Mouse (Mus musculus) midbrain, postnatal 0 days (tissue): ENCODE data around the gene Stab2. TPM values are rescaled to one million over a fixed set of nuclear protein-coding genes. Genes with fewer than 3 reads are reported as not detected.

Experiments used
- ATAC-seq: fragments of 200-750 bp; cut with Nextera tagmentation; 2 replicates; pipeline ENCODE4 v1.8.0; 2017; ENCODE audit warnings: moderate number of reproducible peaks, mild to moderate bottlenecking, moderate TSS enrichment, moderate library complexity; ENCODE audit not compliant: low FRiP score
- DNase-seq: peaks from one replicate; pipeline ENCODE4 v3.0.0-alpha.2; 2015; ENCODE audit warnings: low spot score
- H3K27ac ChIP-seq: fragments of 300-500 bp; sonication (generic); 2 replicates; pipeline ENCODE4 v1.5.1; 2014; ENCODE audit warnings: low read depth, mild to moderate bottlenecking, low read length, mixed read lengths
- H3K27me3 ChIP-seq: fragments of 300-500 bp; sonication (generic); 2 replicates; pipeline ENCODE4 v1.6.1; 2014; ENCODE audit warnings: low read length, control low read depth, mixed read lengths; ENCODE audit not compliant: insufficient read depth
- H3K36me3 ChIP-seq: fragments of 300-500 bp; sonication (generic); 2 replicates; pipeline ENCODE4 v1.6.1; 2014; ENCODE audit warnings: low read length, control low read depth, mixed read lengths; ENCODE audit not compliant: insufficient read depth
- H3K4me1 ChIP-seq: fragments of 300-500 bp; sonication (generic); 2 replicates; pipeline ENCODE4 v1.6.1; 2014; ENCODE audit warnings: mild to moderate bottlenecking, control low read depth, antibody characterized with exemption, low read length, mixed read lengths; ENCODE audit not compliant: insufficient read depth
- H3K4me2 ChIP-seq: fragments of 300-500 bp; sonication (generic); 2 replicates; pipeline ENCODE4 v1.6.1; 2014; ENCODE audit warnings: low read depth, mild to moderate bottlenecking, low read length, mixed read lengths; ENCODE audit not compliant: poor library complexity, severe bottlenecking
- H3K4me3 ChIP-seq: fragments of 300-500 bp; sonication (generic); 2 replicates; pipeline ENCODE4 v1.5.1; 2014; ENCODE audit warnings: low read depth, mild to moderate bottlenecking, low read length, moderate library complexity
- H3K9ac ChIP-seq: fragments of 300-500 bp; sonication (generic); replicated peaks from 2 replicates; pipeline ENCODE4 v1.6.1; 2014; ENCODE audit warnings: mild to moderate bottlenecking, low read length, moderate library complexity, mixed read lengths; ENCODE audit not compliant: poor library complexity, severe bottlenecking
- H3K9me3 ChIP-seq: fragments of 300-500 bp; sonication (generic); 2 replicates; pipeline ENCODE4 v1.6.1; 2016; ENCODE audit warnings: low read length, control low read depth
- CTCF ChIP-seq: IDR thresholded peaks from 2 replicates; pipeline ENCODE4 v1.5.1; 2016; ENCODE audit warnings: antibody characterized with exemption, mild to moderate bottlenecking
- WGBS: fragments of 180-500 bp; shearing (Covaris S2); extraction: QIAGEN DNeasy Blood & Tissue Kit; methylation state at CpG from one replicate; pipeline ENCODE4 v1.1.7; 2014; 5-methylcytosine and 5-hydroxymethylcytosine counted together
- polyA plus RNA-seq: library from polyadenylated mRNA; unstranded; fragments of >200 nt; fragmentation: Nextera tagmentation; extraction: Ambion mirVana; gene quantifications from 2 replicates; pipeline ENCODE4 v1.2.1, GENCODE M21; 2015
- total RNA-seq: library from RNA; depleted of rRNA; stranded (reverse); fragments of >200 nt; gene quantifications from 2 replicates; pipeline ENCODE4 v1.2.3, GENCODE M21; 2014

The Stab2 gene
- total and polyA plus RNA-seq, 2 experiments from 2014 or later, result 0.05 to 0.41 TPM

DNA sequence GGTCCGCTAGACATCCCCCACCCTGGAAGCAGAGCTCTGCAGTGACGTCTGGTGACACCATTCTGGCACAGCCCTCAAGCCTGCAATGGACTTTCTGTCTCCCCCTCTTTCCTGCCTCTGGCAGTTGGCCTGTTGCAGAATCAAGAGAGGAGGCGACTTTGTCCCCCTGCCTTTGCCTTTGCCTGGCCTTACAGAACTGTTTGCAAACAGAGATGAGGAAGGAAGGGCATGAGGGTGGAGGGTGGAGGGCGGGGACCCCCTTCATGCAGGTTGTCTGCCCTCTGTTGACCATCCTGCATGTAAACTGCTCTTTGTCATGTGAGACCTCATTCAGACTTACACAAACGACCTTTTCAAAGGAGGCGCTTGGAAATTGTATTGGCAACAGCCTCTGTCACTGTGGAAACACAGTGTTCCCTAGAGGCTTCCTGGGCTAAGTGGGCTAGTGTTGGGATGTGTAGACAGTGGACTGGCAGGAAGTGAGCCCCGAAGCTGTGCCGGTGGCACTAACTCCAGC is 188.1 kb downstream of the Stab2 start:
- ATAC-seq, result peak; percentile 88
- H3K36me3 ChIP-seq, result peaks cover 23% of the 10 kb centered on the region
- no peaks in the 10 kb centered on the region for H3K27me3 ChIP-seq
- TF ChIP-seq CTCF, result peak; percentile 46
- H3K4me3 ChIP-seq, result no peak overlapping the region
- no peaks in the 10 kb centered on the region for H3K4me1 ChIP-seq
- no peaks in the 10 kb centered on the region for H3K9me3 ChIP-seq
- H3K27ac ChIP-seq, result peak overlapping the region; percentile 51
- no peak overlapping the region for H3K4me2 ChIP-seq
- H3K9ac ChIP-seq, result no peak overlapping the region
- 20% methylated on average over 8 of the region's 8 CpGs for WGBS
- peak; percentile 91 for DNase-seq

GRCm38 (mm10) chr10:86815133-86815532 is 192.7 kb downstream of the Stab2 start:
- TF ChIP-seq CTCF, result no peak
- H3K9ac ChIP-seq, result no peak overlapping the region
- no peaks in the 10 kb centered on the region for H3K27me3 ChIP-seq
- peaks cover 7% of the 10 kb centered on the region; the same call in 1 of the 2 replicates for H3K36me3 ChIP-seq
- no peaks in the 10 kb centered on the region for H3K4me1 ChIP-seq
- no peak overlapping the region for H3K4me2 ChIP-seq
- ATAC-seq, result no peak
- DNase-seq, result no peak
- no peaks in the 10 kb centered on the region for H3K9me3 ChIP-seq
- H3K4me3 ChIP-seq, result no peak overlapping the region
- no peak overlapping the region for H3K27ac ChIP-seq
- 87% methylated on average over 7 of the region's 7 CpGs for WGBS

- Histone ChIP-seq H3K27me3 (no peaks in the 10 kb centered on the region), H3K4me1 (no peaks in the 10 kb centered on the region), H3K4me2 (no peak overlapping the region), H3K9ac (no peak overlapping the region), H3K36me3 (peaks cover 7% of the 10 kb centered on the region; the same call in 1 of the 2 replicates), H3K27ac (no peak overlapping the region), H3K9me3 (no peaks in the 10 kb centered on the region), H3K4me3 (no peak overlapping the region)
- no peak for ATAC-seq
- TF ChIP-seq CTCF, result no peak
- 82% methylated on average over 19 of the region's 19 CpGs for WGBS
- no peak for DNase-seq
These were observed 193.3 kb downstream of the Stab2 start for GRCm38 (mm10) chr10:86814292-86815131.

DNA sequence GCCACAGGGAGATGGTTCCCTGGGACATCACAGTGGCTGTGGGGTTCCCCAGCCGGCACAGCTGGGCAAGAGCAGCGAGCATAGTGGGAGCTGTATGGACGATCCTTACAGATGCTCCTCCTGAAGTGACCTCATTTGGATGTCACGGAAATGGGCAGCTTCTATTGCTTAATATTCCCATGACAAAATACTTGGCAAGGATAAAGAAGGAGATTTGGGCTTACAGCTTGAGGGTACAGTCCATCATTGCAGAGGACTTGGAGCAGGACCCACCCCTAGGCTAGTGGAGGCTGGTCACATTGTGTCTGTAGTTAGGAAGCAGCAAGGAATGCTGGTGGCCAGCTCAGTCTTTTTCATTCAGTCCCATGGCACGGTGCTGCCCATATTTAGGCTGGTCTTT is 197.2 kb downstream of the Stab2 start:
- TF ChIP-seq CTCF, result no peak
- H3K36me3 ChIP-seq, result peaks cover 8% of the 10 kb centered on the region; the same call in 1 of the 2 replicates
- H3K4me1 ChIP-seq, result no peaks in the 10 kb centered on the region
- no peak for ATAC-seq
- no peaks in the 10 kb centered on the region for H3K27me3 ChIP-seq
- no peak overlapping the region for H3K4me3 ChIP-seq
- no peaks in the 10 kb centered on the region for H3K9me3 ChIP-seq
- DNase-seq, result no peak
- no peak overlapping the region for H3K4me2 ChIP-seq
- WGBS, result 93% methylated on average over 5 of the region's 5 CpGs
- H3K9ac ChIP-seq, result no peak overlapping the region
- no peak overlapping the region for H3K27ac ChIP-seq

DNA sequence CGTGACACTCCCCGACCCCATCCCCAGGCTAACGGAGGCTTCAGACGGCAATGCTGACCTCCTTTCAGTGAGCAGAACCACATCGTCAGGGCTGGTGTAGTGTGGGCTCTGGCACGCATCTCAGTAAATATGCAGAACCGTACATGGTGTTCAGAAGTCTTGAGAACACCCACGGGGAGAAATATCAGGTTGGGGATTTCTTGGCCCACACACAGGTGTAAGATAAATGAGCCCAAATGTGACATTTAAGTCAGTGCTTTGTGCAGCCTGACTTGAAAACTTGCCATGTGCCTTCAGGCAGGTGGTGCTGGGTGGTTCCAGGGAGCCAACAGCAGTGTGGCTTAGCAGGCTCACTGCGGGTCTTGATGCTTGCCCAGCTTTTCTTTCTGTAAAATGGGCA is 197.8 kb downstream of the Stab2 start:
- no peak overlapping the region for H3K4me3 ChIP-seq
- H3K4me2 ChIP-seq, result no peak overlapping the region
- H3K4me1 ChIP-seq, result no peaks in the 10 kb centered on the region
- H3K27ac ChIP-seq, result no peak overlapping the region
- no peak overlapping the region for H3K9ac ChIP-seq
- 75% methylated on average over 9 of the region's 9 CpGs for WGBS
- no peaks in the 10 kb centered on the region for H3K9me3 ChIP-seq
- H3K36me3 ChIP-seq, result peaks cover 8% of the 10 kb centered on the region; the same call in 1 of the 2 replicates
- TF ChIP-seq CTCF, result no peak
- no peaks in the 10 kb centered on the region for H3K27me3 ChIP-seq
- DNase-seq (no peak), ATAC-seq (no peak)
